Mouse (Mus musculus) neural tube, embryonic 15.5 days (tissue): ENCODE measurements around the gene Sp3. TPM values are rescaled to one million over a fixed set of nuclear protein-coding genes. Genes with fewer than 3 reads are reported as not detected.
"Not testable (repeated sequence)": the region's sequence is repeated elsewhere in the genome, so short reads cannot be mapped to it uniquely, and the experiment has no call there.

Experiments used
- ATAC-seq: fragments of 200-750 bp; cut with Nextera tagmentation; 2 replicates; pipeline ENCODE4 v1.8.0; 2017; ENCODE audit warnings: mild to moderate bottlenecking, moderate TSS enrichment, moderate library complexity; ENCODE audit not compliant: low FRiP score
- H3K27ac ChIP-seq: fragments of 300-500 bp; sonication (generic); replicated peaks from 2 replicates; pipeline ENCODE4 v1.5.1; 2015; ENCODE audit warnings: mild to moderate bottlenecking, inconsistent platforms
- H3K27me3 ChIP-seq: fragments of 300-500 bp; sonication (generic); replicated peaks from 2 replicates; pipeline ENCODE4 v1.6.1; 2015; ENCODE audit warnings: inconsistent platforms
- H3K36me3 ChIP-seq: fragments of 300-500 bp; sonication (generic); 2 replicates; pipeline ENCODE4 v1.6.1; 2015; ENCODE audit warnings: inconsistent platforms
- H3K4me1 ChIP-seq: fragments of 300-500 bp; sonication (generic); 2 replicates; pipeline ENCODE4 v1.6.1; 2015; ENCODE audit warnings: inconsistent platforms
- H3K4me2 ChIP-seq: fragments of 300-500 bp; sonication (generic); 2 replicates; pipeline ENCODE4 v1.6.1; 2015; ENCODE audit warnings: inconsistent platforms, mild to moderate bottlenecking, moderate library complexity
- H3K4me3 ChIP-seq: fragments of 300-500 bp; sonication (generic); replicated peaks from 2 replicates; pipeline ENCODE4 v1.5.1; 2015; ENCODE audit warnings: mild to moderate bottlenecking, inconsistent platforms
- H3K9ac ChIP-seq: fragments of 300-500 bp; sonication (generic); replicated peaks from 2 replicates; pipeline ENCODE4 v1.6.1; 2015; ENCODE audit warnings: mild to moderate bottlenecking, inconsistent platforms
- H3K9me3 ChIP-seq: fragments of 300-500 bp; sonication (generic); replicated peaks from 2 replicates; pipeline ENCODE4 v1.6.1; 2016; ENCODE audit warnings: inconsistent platforms
- WGBS: fragments of 180-500 bp; shearing (Covaris S2); methylation state at CpG from one replicate; pipeline ENCODE4 v1.1.7; 2015; ENCODE audit warnings: mixed read lengths; 5-methylcytosine and 5-hydroxymethylcytosine counted together
- polyA plus RNA-seq: library from polyadenylated mRNA; unstranded; fragments of >200 nt; fragmentation: Nextera tagmentation; extraction: Ambion mirVana; gene quantifications from 2 replicates; pipeline ENCODE4 v1.2.1, GENCODE M21; 2015

The Sp3 gene
- polyA plus RNA-seq, 1 experiment from 2014 or later = 27.7 TPM

- H3K9me3 ChIP-seq = no peaks in the 10 kb centered on the region
- peak overlapping the region; percentile 38 for H3K4me2 ChIP-seq
- H3K27ac ChIP-seq = peak overlapping the region; percentile 72
- no peak overlapping the region for H3K4me3 ChIP-seq
- 40% methylated on average over 24 of the region's 24 CpGs for WGBS
- no peaks in the 10 kb centered on the region for H3K27me3 ChIP-seq
- peak; percentile 75; the same call in 1 of the 2 replicates for ATAC-seq
- peaks cover 19% of the 10 kb centered on the region for H3K4me1 ChIP-seq
- H3K9ac ChIP-seq = no peak overlapping the region
- H3K36me3 ChIP-seq = no peaks in the 10 kb centered on the region
Observed at GRCm38 (mm10) chr2:73003751-73004717, 23.8 kb upstream of the Sp3 start.

- H3K9me3 ChIP-seq = no peaks in the 10 kb centered on the region
- H3K9ac ChIP-seq = no peak overlapping the region
- no peaks in the 10 kb centered on the region for H3K27me3 ChIP-seq
- H3K36me3 ChIP-seq = no peaks in the 10 kb centered on the region
- H3K27ac ChIP-seq = peak overlapping the region; percentile 69; the same call in 1 of the 2 replicates
- no peak overlapping the region for H3K4me3 ChIP-seq
- WGBS = 54% methylated on average over 12 of the region's 12 CpGs
- H3K4me2 ChIP-seq = peak overlapping the region; percentile 38
- no peak for ATAC-seq
- peaks cover 19% of the 10 kb centered on the region for H3K4me1 ChIP-seq
Observed at GRCm38 (mm10) chr2:73003049-73003448, 22.8 kb upstream of the Sp3 start.

GRCm38 (mm10) chr2:73002451-73002850 is 22.2 kb upstream of the Sp3 start:
- 93% methylated on average over 6 of the region's 6 CpGs for WGBS
- no peaks in the 10 kb centered on the region for H3K36me3 ChIP-seq
- H3K27ac ChIP-seq = no peak overlapping the region
- H3K9ac ChIP-seq = no peak overlapping the region
- no peaks in the 10 kb centered on the region for H3K27me3 ChIP-seq
- peaks cover 19% of the 10 kb centered on the region for H3K4me1 ChIP-seq
- H3K9me3 ChIP-seq = no peaks in the 10 kb centered on the region
- no peak for ATAC-seq
- H3K4me2 ChIP-seq = no peak overlapping the region
- no peak overlapping the region for H3K4me3 ChIP-seq

- no peaks in the 10 kb centered on the region for H3K27me3 ChIP-seq
Observed at GRCm38 (mm10) chr2:73001994-73002393, 21.7 kb upstream of the Sp3 start.

GRCm38 (mm10) chr2:73000194-73000593 is 19.9 kb upstream of the Sp3 start:
- no peaks in the 10 kb centered on the region for H3K9me3 ChIP-seq
- H3K9ac ChIP-seq = no peak overlapping the region
- no peaks in the 10 kb centered on the region for H3K36me3 ChIP-seq
- 62% methylated on average over 8 of the region's 8 CpGs for WGBS
- peaks cover 32% of the 10 kb centered on the region for H3K4me1 ChIP-seq
- H3K4me2 ChIP-seq = no peak overlapping the region
- H3K27ac ChIP-seq = no peak overlapping the region
- no peaks in the 10 kb centered on the region for H3K27me3 ChIP-seq
- ATAC-seq = no peak
- no peak overlapping the region for H3K4me3 ChIP-seq

More at GRCm38 (mm10) chr2:73001994-73002393, 21.7 kb upstream of the Sp3 start:
- H3K4me2 ChIP-seq = no peak overlapping the region
- ATAC-seq = no peak
- WGBS = 90% methylated on average over 5 of the region's 5 CpGs
- peaks cover 20% of the 10 kb centered on the region for H3K4me1 ChIP-seq
- H3K4me3 ChIP-seq = no peak overlapping the region
- no peak overlapping the region for H3K27ac ChIP-seq
- H3K36me3 ChIP-seq = no peaks in the 10 kb centered on the region
- no peak overlapping the region for H3K9ac ChIP-seq
- H3K9me3 ChIP-seq = no peaks in the 10 kb centered on the region

- Histone ChIP-seq H3K4me3 (no peak overlapping the region), H3K27ac (no peak overlapping the region), H3K4me1 (peaks cover 18% of the 10 kb centered on the region), H3K36me3 (no peaks in the 10 kb centered on the region), H3K9ac (no peak overlapping the region), H3K27me3 (no peaks in the 10 kb centered on the region), H3K4me2 (no peak overlapping the region), H3K9me3 (no peaks in the 10 kb centered on the region)
- WGBS = 93% methylated on average over 4 of the region's 4 CpGs
- no peak for ATAC-seq
Observed at GRCm38 (mm10) chr2:72997586-72997985, 17.3 kb upstream of the Sp3 start.

- Histone ChIP-seq H3K4me2 (no peak overlapping the region), H3K36me3 (no peaks in the 10 kb centered on the region), H3K4me3 (no peak overlapping the region), H3K9ac (no peak overlapping the region), H3K4me1 (peaks cover 18% of the 10 kb centered on the region), H3K9me3 (no peaks in the 10 kb centered on the region), H3K27ac (no peak overlapping the region; the same call in 1 of the 2 replicates), H3K27me3 (no peaks in the 10 kb centered on the region)
- ATAC-seq = no peak
- 65% methylated on average over 9 of the region's 9 CpGs for WGBS
Observed at GRCm38 (mm10) chr2:72996808-72997378, 16.6 kb upstream of the Sp3 start.

- H3K36me3 ChIP-seq = no peaks in the 10 kb centered on the region
- no peak for ATAC-seq
- peaks cover 18% of the 10 kb centered on the region for H3K4me1 ChIP-seq
- peak overlapping the region; percentile 71 for H3K27ac ChIP-seq
- H3K27me3 ChIP-seq = no peaks in the 10 kb centered on the region
- no peaks in the 10 kb centered on the region for H3K9me3 ChIP-seq
- WGBS = 41% methylated on average over 9 of the region's 9 CpGs
- no peak overlapping the region for H3K4me3 ChIP-seq
- no peak overlapping the region; the same call in 1 of the 2 replicates for H3K9ac ChIP-seq
- peak overlapping the region; percentile 17; the same call in 1 of the 2 replicates for H3K4me2 ChIP-seq
Observed at GRCm38 (mm10) chr2:72995346-72996097, 15.3 kb upstream of the Sp3 start.

- Histone ChIP-seq H3K4me3 (no peak overlapping the region), H3K27ac (no peak overlapping the region), H3K9me3 (0 out of 2 replicates have a peak, but pooled peaks cover 3% of the 10 kb centered on the region), H3K36me3 (no peaks in the 10 kb centered on the region; the same call in 1 of the 2 replicates), H3K27me3 (no peaks in the 10 kb centered on the region), H3K9ac (no peak overlapping the region), H3K4me2 (no peak overlapping the region), H3K4me1 (peaks cover 18% of the 10 kb centered on the region)
- WGBS = 81% methylated on average over 2 of the region's 2 CpGs
- no peak for ATAC-seq
Observed at GRCm38 (mm10) chr2:72994165-72994564, 13.9 kb upstream of the Sp3 start.

GRCm38 (mm10) chr2:72992497-72992896 is 12.3 kb upstream of the Sp3 start:
- Histone ChIP-seq H3K27ac (no peak overlapping the region), H3K36me3 (no peaks in the 10 kb centered on the region; the same call in 1 of the 2 replicates), H3K4me2 (no peak overlapping the region), H3K9me3 (0 out of 2 replicates have a peak, but pooled peaks cover 4% of the 10 kb centered on the region), H3K4me3 (no peak overlapping the region), H3K27me3 (no peaks in the 10 kb centered on the region), H3K4me1 (peaks cover 18% of the 10 kb centered on the region), H3K9ac (no peak overlapping the region)
- no peak for ATAC-seq
- WGBS = 96% methylated on average over 17 of the region's 17 CpGs

- not testable (repeated sequence) for H3K9me3 ChIP-seq, H3K36me3 ChIP-seq, H3K9ac ChIP-seq, ATAC-seq, H3K27ac ChIP-seq, H3K4me2 ChIP-seq, H3K4me3 ChIP-seq, H3K27me3 ChIP-seq, H3K4me1 ChIP-seq
- WGBS = 94% methylated on average over 9 of the region's 9 CpGs
Observed at GRCm38 (mm10) chr2:72988945-72989344, 8.7 kb upstream of the Sp3 start.
